Mouse (Mus musculus) lung, postnatal 0 days (tissue): ENCODE data around the gene Zp1.

Experiments used
- CTCF ChIP-seq: IDR thresholded peaks from 2 replicates; pipeline ENCODE4 v1.5.1; 2016; ENCODE audit warnings: antibody characterized with exemption, mild to moderate bottlenecking
- EP300 ChIP-seq: IDR thresholded peaks from 2 replicates; pipeline ENCODE4 v1.6.1; 2016; ENCODE audit warnings: antibody characterized with exemption, mild to moderate bottlenecking, control low read depth

GRCm38 (mm10) chr19:10924220-10924619, 3.8 kb upstream of the Zp1 start:
- TF ChIP-seq EP300 (no peak), CTCF (no peak)
